Mouse (Mus musculus): ENCODE measurements around the gene Eloa. TPM values are rescaled to one million over a fixed set of nuclear protein-coding genes. Genes with fewer than 3 reads are reported as not detected.

Eloa gene
- 7.7 and 8.3 TPM in 2 replicates for polyA plus RNA-seq (2012)

DNA sequence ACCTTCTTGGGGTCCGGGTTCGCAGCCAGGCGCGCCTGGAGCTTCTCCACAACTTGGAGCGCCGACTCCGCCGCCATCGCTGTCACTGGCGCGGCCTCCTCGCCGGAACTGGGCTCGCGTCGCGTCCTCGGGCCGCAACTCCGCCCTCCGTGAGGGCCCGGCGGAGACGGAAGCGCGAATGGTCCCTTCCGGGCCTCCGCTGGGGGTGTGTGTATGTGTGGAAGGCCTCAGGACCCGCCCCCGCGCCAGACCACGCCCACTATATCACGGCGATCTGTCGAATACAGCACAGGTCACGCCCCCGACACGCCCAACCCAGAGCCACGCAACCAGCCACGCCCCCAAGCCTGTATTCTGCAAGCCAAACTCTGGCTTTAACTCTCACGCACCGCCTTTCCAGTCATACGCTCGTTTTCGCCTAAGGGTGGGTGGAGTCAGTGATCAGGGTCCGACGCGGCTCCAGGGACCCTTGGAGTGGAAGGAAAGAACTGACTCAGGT lies at the start of gene Eloa:
Eloa (minus strand) TSS at position 215 of the 499 bp plus-strand sequence.
- no peak for TF ChIP-seq GATA1 (IDR thresholded peaks at IDR 0.05; ENCODE audit: low read length)

DNA sequence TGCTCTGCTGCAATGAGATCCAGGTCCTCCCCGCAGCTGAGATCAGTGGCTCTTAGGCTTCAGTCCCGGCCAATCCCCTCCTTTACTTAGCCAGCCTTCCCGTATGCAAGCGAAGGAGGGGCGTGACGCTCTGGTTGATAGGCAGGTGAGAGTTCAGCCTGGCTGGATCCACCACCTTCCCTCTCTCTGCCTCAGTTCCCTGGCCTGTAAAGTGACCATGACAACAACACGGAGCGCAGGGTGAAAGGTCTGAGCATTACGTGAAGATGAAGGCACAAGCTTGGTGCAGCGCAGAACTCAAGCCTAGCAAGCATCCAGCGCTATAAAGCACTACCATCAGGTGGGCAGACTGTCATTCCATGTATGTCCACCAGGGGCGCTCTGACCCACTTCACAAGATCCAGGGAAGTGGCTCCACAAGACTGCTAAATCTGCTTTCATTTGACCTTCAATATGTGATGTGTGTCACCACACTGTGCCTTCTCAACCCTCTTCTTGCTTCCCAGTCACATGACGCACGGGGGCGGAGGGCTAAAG lies 49.7 kb upstream of the Eloa start:
- no peak for TF ChIP-seq GATA1 (IDR thresholded peaks at IDR 0.05; ENCODE audit: low read length)

DNA sequence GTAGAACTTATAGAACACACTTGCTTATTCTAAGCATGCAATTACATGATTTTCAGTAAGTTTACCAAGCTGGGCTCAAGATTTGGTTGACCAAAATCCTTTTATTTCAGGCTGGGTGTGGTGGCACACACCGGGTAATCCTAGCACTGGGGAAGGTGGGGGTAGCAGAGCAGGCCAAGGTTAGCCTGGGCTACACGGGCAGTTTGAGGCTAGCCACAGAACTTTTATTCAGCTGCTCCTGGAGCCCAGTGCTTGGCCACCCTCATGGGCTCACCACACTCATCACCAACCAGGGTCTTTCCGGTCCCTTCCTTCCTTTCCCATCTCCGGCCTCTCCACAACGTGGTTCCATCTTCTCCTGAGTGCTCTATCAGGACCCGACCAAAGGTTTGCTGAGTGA lies 49.0 kb upstream of the Eloa start:
- TF ChIP-seq GATA1 (IDR thresholded peaks at IDR 0.05; ENCODE audit: low read length), result no peak

DNA sequence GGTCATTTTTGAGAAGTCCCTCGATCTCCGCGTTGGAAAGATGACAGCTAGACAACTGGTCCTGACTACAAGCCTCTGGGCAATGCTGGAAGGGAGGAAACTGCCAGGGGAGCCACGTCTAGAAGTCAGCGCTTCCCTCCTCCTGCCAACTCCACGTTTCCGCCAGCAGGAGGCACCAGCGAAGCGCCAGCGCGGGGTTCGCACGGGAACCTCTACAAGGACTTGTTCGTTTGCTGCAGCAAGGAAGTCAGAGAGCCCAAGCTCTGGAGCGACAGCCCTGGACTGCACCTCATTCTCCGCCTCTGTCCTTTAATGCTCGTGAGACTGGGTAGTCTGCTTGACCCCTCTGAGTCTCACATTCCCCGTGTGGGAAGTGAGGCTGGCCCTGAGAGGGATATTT lies 48.4 kb upstream of the Eloa start:
- TF ChIP-seq GATA1 (IDR thresholded peaks at IDR 0.05; ENCODE audit: low read length), result no peak

DNA sequence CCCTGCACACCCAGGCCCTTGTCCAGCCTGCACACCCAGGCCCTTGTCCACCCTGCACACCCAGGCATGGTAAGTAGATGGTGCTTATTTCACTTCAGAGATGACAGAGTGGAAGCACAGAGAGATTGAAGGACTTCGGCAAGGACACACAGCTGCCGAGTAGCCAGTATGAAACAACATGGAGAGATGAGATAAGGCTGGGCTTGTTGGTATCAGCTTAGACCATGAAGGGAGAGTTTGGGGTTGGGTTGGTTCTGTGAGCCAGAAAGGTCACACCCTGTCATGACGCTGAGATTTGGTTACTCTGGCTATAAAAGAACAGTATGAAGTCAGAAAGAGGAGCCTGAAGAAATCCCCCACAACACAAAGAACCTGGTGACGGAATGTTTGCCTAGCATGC lies 47.8 kb upstream of the Eloa start:
- no peak for TF ChIP-seq GATA1 (IDR thresholded peaks at IDR 0.05; ENCODE audit: low read length)

DNA sequence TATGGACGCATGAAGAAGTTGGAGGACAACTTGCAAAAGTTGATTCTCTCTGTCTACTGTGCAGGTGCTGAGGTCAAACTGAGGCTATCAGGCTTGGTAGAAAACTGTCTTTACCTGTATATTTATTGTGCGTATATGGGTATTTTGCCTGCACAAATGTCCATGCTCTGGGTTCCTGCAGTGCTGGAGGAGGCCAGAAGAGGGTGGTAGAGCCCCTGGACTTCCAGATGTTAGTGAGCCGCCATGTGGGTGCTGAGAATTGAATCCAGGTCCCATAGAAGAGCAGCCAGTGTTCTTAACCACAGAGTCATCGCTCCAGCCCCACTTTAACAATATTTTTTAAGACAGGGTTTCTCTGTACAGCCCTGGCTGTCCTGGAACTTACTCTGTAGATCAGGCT lies 41.6 kb upstream of the Eloa start:
- TF ChIP-seq GATA1 (IDR thresholded peaks at IDR 0.05; ENCODE audit: low read length), result no peak

DNA sequence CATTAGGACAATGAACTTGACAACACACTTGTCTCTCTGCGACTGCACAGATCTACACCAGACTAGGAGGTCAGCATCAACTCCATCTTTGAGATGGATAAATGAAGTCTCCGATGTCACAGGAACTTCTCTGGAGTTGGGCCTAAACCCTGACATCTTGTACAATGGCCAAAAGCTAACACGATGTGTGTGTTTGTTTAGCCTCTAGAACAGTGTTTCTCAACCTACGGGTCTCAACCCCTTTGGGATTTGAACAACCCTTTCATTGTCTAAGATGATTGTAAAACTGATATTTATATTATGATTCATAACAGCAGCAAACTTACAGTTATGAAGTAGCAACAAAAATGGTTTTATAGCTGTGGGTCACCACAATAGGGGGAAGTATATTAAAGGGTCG lies 36.4 kb upstream of the Eloa start:
- TF ChIP-seq GATA1 (IDR thresholded peaks at IDR 0.05; ENCODE audit: low read length), result no peak

DNA sequence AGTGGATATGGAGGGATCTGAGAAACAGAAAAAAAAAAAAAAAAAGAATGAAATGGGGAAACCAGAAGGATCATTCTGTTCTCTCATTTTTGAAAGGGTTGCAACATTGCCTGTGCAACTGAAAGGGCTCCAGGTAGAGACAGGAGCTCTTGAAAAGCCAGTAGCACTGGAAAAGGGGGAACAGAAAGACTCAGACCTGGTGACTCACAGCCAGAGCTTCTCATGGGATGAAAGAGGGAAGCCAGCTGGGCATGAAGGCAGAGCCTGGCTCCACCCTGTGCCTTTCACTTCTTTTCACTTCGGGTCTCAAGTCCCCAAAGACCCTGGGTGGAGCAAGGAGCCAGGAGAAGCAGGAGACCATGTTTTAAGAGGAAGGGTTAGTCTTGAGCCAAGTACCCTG lies 34.5 kb upstream of the Eloa start:
- TF ChIP-seq GATA1 (IDR thresholded peaks at IDR 0.05; ENCODE audit: low read length), result no peak

DNA sequence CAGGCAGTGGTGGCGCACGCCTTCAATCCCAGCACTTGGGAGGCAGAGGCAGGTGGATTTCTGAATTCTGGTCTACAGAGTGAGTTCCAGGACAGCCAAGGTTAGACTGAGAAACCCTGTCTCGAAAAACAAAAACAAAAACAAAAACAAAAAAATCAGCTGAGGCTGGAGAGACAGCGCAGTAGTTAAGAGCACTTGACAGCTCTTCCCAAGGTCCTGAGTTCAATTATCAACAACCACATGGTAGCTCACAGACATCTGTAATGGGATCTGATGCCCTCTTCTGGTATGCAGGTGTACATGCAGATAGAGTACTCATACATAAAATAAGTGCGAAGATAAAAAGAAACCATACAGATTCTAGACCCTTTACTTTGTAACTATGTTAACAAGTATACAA lies 32.3 kb upstream of the Eloa start:
- TF ChIP-seq GATA1 (IDR thresholded peaks at IDR 0.05; ENCODE audit: low read length), result no peak

DNA sequence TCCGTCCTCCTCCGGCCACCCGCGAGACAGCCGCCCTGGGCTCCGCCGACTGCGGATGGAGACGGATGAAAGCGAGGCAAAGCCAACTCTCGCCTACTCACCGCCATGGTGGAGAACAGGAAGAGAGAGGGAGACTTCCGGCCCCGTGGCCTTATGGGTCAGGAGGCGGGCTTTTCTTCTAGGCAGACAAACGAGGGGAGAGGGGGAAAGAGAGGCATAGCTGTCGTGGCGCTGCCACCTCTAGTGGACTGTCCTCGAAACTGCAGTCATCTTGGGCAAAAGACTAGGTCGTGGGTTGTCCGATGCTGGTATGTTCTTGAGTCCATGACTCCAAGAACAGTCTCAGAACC lies 31.7 kb upstream of the Eloa start, which contains the start of gene Rpl11:
Rpl11 (minus strand) TSS at position 182 of the 350 bp plus-strand sequence.
- TF ChIP-seq GATA1 (IDR thresholded peaks at IDR 0.05; ENCODE audit: low read length), result no peak

DNA sequence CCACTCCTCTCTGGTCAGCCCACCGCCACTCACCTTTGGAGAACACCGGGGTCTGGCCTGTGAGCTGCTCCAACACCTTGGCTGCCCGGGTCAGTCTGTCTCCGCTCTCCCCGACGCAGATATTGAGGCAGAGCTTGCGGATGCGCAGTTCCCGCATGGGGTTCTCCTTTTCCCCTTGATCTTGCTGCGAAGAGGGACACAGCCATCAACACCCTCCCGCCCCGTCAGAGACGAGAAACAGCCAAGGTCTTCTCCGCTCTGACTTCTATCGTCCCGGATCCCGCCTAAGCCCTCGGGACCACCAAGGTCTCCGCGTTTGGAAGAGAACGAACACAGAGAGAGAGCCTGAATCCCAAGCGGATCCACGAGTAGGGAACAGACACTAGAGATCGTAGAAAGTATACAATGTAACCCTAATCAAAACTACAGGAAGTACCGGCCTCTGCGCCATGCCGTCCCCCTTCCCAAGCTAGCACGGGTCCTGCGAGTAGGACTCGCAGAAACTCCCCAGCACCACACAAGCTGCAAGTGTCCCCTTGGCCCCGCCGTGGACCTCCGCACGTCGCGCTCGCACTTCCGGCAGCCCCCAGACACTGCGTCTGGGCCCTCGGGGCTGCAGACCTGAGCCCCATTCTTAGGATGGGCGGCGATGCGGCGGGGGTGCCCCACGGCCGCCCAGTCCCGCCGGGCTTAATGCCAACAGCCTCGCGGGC lies 31.1 kb upstream of the Eloa start:
- TF ChIP-seq GATA1 (IDR thresholded peaks at IDR 0.05; ENCODE audit: low read length), result no peak

DNA sequence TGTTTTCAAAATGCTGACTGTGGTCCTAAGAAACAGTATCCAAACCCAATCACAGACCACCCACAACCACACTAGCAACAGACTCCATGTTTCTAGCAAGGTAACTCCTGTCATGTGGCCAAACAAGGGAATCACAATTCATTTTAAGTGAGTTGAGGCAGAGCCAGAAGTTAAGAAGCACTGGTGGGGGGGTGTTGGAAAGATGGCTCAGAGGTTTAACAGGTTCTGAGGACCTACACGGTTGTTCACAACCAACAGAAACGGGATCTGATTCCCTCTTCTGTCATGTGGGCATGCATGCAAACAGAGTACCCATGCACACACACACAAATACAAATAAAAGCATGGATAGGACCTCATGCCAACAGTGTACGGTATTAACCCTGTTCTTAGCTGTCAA lies 30.5 kb upstream of the Eloa start:
- TF ChIP-seq GATA1 (IDR thresholded peaks at IDR 0.05; ENCODE audit: low read length), result no peak

DNA sequence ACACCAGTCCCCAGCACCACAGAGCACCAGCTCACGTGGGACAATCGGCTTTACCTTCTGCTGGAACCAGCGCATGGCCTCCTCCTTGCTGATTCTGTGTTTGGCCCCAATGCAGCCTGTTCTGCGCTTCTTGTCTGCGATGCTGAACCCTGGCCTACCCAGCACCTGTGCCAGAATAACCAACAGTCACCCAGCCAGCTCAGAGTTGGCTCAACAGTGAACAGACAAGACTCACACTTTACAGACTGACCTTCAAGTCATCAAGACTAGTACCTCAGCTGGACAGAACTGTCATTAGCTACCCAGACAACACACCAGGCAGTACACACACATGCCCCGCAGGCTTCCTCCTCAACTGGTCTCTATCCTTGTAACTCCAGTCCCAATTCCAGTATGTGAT lies 28.7 kb upstream of the Eloa start:
- no peak for TF ChIP-seq GATA1 (IDR thresholded peaks at IDR 0.05; ENCODE audit: low read length)

DNA sequence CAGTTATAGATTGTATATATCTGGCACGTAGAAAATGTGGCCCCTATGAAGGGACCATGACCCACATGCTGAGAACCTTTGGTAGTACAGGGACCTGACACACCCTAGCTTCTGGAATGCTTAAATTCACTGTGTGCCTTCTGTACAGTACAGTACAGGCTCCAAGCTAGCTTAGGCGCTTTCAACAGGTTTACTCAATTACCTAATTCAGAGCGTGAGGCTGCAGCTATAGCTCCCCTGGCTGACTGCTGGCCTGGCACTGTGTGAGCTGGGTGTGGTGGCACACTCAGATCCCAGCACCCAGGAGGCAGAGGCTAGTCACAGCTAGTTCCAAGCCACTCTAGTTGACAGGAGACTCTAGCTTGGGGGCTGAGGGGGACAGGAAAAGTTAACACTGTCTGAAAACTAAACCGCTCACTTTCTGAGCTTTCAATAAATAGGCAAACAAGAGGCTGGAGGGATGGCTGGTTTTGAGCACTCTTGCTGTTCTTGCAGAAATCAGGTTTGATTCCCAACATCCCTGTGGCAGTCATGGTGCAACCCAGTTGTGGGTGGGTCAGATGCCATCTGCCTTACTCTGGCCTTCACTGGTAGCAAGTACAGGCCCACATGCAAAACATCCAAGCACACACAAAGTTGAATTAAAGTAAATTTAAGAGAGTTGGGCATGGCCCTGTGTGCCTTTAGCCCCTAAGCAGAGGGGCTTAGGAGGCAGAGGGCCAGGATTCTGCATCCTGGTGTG lies 26.9 kb upstream of the Eloa start:
- TF ChIP-seq GATA1 (IDR thresholded peaks at IDR 0.05; ENCODE audit: low read length), result no peak

DNA sequence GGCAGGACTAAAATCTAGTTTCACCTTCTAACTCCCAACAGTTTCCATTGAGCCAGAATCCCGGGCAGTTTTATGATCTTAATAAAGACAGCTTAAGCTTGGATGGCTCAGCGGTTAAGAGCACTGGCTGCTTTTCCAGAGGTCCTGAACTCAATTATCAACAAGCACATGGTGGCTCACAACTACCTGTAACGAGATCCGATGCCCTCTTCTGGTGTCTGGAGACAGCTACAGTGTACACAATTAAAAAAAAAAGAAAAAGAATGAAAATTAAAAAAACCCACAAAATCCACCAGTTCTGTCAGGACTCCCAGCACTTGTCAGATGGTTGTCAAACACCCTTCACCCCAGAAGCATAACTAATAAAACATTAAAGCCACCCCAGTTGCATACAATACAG lies 26.1 kb upstream of the Eloa start:
- no peak for TF ChIP-seq GATA1 (IDR thresholded peaks at IDR 0.05; ENCODE audit: low read length)

DNA sequence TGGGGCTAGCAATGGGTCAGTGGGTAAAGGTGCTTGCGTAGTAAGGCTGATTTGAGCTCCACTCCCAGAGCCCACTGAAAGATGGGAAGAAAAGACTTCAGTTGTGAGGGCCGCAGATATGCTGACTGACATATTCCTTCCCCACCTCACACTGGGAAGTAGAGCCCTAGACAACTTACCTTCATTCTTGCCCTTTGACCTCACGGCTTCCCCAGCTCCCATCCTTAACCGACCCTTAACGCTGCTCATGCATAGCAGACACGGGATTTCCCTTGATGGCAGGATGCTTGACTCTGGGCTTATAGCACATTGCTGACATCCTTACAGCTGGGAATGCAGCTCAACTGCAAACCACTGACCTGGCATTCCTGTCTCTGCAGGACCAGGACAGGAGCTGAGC lies 25.3 kb upstream of the Eloa start:
- no peak for TF ChIP-seq GATA1 (IDR thresholded peaks at IDR 0.05; ENCODE audit: low read length)

DNA sequence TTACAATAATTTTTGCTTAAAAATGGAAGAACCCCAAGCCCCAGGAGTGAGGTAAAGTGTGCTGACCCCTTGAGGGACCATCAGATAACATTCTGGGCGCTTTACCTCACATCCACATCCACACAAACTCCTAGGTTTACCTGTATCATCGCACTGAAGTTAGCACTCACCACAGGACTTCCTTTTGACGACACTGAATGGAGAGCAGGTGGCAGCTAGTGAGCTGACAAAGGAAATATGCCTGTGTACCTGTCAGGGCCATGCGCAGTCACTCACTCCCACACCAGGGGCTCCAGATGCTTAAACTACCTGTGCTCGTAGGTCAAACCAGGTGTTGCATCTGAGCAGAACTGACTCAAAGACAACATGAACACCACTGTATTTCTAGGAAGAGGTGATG lies 23.5 kb upstream of the Eloa start:
- no peak for TF ChIP-seq GATA1 (IDR thresholded peaks at IDR 0.05; ENCODE audit: low read length)

Measured in G1E-ER4 (cell line).